Mouse (Mus musculus) right cerebral cortex, postnatal 36 days (tissue): ENCODE measurements at regions not wholly inside any gene's neighbourhood (a gene's known extent, or its start where the extent isn't known, plus 50 kb on each side); places are given as distances from the start of the nearest gene placed in this dataset.

Experiments used
- DNase-seq, 2 experiments: peaks; one replicate each; pipeline ENCODE4 v3.0.0; 2022; ENCODE audit warnings: low spot score in 2 of 2, mixed read lengths in 1 of 2

DNA sequence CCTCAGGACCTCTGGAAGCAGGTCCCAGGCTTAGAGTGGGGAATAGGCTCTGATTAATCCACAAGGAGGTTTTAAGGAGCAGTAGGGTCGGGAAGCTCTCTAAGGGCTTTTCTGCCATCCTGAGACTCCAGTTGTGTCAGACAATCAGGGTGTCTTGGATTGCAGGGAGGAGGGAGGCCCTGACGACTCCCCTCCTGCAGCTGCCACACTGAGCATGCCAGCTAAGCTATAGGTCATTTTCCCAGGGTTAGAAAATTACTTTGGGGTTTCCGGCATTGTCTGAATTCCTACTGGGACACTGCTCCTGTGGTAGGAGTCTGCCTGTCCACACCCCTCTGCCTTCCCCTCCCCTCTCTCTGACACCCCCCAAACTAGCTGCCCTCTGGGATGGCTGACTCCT lies 120.8 kb downstream of the Pja1 start:
- no peak for DNase-seq

DNA sequence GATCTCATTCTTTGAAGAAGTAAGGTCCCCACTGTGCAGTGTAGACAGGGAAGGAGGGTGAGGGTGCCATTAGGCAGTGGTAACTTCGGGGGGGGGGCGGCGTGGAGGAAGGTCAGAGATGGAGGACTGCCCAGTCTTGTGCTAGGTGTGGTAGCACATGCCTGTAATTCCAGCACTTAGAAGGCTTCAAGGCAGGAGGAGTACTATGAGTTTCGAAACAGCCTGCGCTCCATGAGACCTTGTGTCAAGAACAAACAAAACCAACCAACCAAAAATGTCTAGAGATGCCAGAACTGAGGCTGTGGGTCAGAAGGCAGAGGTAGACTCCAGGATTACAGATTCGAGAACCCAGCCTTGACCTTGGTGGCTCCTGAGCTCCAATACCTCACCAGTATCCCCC lies 130.8 kb downstream of the Pja1 start:
- DNase-seq = no peak

DNA sequence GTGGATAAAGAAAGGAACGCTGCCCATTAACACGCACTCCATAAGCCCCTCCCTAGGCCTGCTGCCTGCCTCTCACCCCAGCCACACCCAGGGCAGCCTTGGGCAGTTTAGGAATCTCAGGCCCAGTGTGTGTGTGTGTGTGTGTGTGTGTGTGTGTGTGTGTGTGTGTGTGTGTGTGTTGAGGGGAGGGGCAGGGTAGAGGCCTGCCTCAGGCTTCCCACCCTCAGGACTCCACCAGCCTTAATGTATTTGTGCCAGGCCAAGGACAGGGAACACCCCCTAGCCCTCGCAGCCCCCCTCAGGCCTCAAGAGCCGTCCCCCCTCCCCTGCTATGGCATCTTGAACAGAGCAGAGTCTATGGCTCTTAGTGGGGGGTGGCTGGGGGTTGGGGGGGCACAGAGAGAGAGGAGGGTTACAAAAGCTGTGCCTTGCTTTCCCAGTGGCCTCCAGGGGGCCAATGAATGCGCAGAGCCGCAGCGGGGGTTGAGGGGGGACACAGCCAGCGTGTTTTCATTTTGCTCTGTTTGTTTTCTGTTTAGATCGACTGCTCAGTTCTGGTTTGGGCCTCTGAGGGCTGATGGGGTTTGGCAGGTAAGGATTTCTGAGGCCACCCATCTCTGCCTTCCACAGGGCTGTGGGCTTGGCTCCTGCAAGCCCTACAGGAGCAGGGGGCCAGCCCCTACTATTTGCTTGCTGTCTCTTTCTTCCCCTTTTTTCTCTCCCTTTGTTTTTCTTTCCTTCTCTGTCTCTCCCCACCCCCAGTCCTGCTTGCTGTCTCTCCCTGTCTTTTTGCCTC lies 131.8 kb downstream of the Pja1 start:
- no peak for DNase-seq

DNA sequence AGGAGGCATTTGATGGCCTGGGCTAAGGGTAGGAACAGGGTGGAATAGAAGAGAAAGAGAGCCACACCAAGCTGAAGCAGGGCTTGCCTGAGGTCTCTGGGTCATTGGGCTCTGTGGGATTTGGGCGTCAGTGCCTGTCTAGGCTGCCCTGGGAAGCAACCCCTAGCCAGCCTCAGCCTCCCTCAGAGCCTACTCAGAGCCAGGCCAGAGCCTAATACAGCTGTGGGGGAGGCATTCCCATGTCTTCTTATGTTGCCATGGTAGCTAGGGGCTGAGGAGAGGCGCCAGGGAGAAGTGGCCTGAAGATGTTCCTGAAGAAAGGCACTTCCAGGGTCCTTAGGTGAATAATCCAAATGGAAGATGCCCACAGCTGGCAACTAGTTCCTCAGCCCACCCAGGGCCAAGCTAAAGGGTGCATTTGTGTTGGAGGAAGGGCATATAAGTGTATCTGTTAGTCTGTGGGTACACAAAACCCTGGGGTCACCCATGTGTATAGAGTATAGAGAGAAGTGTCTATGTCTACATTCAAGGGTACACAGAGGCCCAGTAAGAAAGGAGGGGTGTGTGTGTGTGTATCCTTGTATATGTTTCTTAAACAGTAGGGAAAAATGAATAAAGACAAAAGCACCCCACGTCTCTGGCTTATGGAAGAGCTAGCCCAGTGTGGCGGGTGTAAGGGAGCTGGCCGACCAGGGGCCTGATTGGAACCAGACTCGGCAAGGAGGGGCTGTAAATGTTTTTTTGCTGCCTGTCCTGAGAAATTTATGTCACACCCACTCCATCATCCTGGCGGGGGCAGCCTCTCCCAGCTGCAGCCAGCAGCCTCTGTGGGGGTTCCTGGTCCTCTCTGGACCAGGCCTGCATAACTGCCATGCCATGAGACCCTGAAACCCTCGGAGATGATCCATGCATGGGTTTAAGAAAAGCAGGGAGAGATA lies 134.2 kb downstream of the Pja1 start:
- no peak for DNase-seq

DNA sequence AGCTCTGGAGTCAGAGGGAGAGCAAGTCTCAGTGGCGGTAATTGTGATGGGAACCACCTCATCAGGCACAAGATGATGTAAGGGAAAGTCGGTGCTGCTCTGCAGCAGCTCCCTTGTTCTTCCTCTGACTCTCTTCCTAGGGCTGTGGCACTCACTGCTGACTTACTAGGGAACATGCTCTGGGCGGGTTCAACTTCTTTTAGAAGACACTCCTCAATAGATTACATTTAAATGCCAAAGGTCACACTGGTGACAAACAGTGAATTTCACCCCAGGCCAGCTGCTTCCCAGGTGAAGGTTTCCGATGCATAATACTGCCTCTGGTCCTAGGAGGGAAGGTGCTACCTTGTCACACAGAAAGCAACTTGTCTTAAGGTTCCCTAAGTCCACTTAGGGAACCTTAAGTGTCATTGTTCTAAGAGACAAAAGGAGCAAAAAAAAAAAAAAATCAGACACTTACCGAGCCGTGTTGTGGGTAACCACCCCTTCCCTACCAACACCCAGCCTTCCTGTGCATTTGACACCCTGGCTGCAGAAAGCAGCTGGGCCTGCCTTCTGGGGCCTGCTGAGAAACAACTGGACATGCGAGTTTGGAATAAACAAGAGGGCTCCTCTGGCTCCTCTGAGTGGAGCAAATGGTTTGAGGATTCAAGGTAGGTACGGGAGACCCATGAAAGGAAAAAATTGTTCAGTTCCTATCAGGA lies 135.0 kb downstream of the Pja1 start:
- DNase-seq = no peak

DNA sequence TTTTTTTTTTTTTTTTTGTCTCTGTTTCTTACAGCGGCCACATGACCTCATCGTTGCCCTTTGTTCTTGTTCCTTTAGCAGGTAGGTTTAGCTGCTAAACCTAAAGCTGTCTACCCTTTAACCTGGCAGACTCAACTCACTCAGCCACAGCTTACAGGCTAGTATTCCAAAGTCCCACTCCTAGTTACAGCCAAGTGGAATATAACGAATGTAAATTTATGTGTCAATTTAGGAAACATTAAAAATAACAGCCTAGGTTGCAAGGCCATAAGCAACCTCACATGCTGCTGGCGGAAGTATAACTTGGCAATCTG lies 138.7 kb downstream of the Pja1 start:
- DNase-seq = no peak

DNA sequence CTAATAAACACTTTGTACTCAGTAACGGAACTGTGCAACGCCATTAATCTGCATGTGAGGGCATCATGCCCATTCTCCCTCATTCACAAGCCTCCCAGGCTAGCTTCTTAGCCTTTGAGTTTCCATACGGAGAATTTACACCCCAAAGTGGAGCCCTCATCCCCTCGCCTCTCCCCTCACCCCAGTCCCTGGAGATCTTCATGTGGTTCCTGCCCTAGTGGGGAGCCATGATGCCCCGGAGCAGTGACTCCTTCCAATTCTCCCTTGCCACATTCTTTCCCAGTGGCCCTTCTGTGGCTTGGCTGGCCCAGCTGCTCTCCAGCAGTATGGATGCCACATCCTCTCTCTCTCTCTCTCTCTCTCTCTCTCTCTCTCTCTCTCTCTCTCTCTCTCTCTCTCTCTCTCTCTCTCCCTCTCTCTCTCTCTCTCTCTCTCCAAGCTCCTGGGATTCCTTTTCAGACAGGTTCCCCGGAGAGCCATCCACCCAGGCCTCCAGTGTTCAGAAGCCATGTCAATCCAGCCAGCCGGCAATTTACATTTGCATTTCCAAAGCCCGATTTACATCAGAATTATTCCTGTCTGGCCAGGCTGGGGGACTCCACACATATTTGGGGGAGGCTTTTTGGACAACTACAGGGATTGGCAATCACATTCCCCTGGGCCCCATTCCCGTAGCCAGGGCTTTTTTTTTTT lies 139.2 kb downstream of the Pja1 start:
- DNase-seq = no peak

DNA sequence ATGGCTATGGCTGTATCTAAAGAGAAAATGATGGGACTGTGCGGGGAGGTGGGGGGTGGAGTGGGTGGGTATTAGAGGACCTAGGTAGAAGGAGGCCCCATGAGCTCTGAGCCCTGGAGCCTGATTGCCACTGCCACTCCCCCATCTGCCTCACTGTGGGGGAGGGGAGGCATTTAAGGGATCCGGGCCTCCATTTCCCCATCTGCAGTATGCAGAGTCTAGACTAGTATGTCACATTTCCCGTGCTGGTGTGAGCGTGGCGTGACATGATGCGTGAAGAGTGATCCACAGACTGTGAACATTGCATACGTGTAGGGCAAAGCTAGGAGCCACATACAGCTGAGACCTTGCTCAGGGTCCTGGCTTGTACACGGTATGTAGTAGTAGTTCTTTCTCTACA lies 140.7 kb downstream of the Pja1 start:
- no peak for DNase-seq

DNA sequence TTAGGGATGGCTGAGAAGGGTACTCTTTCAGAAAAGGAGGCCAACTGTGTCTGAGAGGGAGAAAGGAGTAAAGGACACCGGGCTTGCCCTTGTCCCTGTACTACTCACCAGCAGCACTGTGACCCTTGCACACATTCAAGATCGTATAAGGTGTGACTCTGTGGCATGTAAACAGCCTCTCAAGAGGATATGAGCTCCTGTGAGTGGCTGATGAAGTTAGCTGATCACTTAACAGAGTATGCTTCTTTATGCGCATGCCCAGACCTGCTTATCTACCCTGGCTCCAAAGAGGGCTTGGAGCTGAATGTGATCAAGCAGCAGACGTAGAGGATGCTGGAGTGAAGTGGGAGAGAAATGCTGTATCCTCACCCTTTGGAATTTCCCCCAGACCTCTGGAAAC lies 142.5 kb downstream of the Pja1 start:
- DNase-seq = no peak

DNA sequence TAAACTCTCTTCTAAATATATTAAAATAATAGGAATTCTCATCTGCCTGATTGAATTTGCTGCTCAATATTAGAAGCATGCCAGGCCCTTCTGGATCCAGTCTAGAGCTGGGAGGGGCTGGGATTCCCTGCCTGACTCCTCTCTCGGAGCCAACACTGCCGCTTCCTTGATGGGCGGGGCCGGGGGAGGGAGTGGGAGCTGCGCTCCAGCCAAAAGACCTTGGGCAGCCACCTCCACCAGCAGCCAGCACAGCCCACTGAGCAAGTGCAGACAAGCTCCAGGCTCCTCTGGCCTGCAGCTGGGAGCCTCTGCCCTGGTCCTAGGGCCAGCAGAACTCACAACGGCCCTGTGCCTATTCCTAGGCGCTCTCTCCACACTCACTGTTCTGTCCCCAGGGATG lies 144.9 kb downstream of the Pja1 start:
- no peak for DNase-seq

DNA sequence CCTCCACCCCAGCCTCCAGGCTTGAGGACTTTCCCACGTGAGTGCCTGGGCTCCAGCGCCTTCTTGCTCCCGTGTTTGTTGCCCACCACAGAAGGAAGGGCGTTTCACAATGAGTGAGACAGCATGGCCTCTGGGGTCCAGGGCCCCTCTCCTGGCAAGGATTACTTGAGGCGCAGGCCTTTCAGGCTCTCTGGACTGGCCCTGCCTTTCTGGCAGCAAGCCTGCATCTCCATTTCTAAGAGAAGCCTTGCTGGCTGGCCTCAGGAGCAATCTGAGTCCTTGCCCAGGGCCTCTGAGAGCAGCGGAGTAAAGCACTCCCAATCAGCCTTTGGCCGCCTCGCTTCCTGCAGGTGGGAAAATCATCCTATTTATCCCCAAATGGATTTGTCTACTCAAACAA lies 145.6 kb downstream of the Pja1 start:
- no peak for DNase-seq

DNA sequence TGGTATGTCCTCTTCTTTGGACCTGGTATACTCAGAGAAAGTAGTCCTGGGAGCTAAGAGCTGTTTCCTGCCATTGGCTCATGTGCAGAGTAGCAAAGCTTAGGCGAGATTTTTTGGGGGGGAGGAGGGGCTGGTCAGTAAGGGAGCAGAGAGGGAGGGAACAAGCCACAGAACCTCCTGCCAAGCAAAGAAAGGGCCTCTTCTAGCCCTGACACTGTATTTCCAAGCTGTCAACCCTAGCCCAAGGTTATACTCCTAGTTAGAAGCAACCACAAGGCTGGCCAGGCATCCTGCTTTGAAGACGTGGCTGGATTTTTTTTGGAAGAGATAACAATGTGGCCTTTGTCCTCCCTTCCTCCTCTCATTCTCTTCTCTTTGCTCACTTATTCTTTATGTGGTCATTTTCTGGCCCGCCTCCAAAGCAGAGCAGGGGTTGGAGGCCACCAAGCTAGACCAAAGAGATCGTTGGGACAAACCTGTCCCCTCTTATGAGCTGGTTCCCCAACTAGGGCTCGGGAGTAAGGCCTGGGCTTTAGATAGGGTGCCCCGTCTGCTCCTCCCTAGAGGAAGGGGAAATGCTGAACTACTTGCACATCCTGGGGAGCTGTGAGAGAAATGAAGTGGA lies 146.4 kb downstream of the Pja1 start:
- no peak for DNase-seq

DNA sequence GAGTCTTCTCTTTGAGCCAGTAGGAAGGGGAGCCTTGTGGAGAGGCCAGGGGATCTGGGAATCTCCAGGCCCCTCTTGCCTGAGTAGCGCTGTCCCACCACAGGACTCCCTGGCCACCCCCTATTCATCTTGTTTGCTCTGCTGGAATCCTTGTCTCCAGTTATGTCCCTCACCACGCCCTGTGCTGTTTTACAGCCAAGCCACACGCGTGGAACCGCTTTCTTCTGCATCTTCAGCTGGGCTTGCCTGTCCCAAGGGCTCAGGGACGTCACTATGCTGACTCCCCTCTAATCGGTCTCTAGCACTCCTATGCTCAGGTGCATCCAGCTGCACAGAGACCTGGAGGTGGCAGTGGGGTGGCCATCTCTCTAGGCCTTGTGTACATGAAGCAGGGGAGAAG lies 151.3 kb downstream of the Pja1 start:
- DNase-seq = no peak

DNA sequence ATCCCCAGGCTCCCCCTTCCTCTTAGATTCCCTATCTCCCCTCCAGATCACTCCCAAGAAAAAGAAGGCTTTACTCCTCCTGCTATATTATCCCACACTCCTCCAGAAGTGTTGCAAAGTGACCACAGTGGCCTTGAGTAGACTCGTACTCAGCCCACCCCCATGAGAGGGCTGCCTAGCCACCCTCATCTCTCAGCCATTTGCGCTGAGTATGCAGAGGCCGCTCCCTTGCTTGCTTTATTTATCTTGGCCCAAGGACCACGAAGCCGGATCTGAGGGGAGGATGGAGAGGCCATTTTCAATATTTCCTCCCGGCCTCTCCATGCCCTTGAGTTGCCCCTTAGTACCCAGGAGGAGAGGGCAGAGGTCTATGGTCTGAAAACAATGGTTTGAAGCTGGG lies 151.9 kb downstream of the Pja1 start:
- no peak for DNase-seq

DNA sequence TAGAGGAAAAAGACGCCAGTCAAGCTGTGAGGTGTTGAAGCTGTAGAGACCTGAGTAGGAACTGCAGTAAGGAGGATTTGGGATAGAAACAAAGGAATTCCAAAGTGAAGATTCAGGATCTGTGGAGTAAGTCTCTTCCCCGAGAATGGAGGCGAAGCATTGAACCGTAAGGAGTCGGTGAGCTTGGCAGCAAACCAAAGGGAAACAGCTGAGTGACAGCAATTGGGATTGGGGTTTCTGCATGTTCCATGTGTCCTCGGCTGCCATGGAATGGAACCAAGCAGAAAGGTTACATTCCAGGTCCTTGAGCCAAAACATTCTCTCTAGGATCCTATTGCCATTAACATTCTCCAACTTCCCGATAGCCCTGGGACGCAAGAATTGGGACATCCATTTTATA lies 152.9 kb downstream of the Pja1 start:
- DNase-seq = no peak

DNA sequence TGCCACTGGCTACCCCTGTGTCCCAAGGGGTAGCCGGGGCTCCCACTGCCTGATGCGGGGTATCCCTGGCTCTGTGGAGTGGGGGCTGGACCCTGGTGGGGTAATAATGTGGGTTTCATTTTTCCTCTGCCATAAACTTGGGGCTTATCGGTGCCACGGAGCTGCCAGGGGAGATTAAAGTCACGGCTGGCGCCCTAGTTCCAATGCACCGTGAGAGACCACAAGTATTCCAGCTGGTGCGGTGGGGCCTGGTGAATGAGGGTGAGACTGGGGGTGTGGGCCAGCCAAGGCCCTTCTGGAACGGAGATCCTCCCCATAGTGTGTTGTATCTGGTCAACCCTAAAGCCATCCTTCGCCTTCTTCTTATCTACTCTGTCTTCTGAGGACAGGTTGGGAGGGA lies 153.3 kb downstream of the Pja1 start:
- DNase-seq = no peak

DNA sequence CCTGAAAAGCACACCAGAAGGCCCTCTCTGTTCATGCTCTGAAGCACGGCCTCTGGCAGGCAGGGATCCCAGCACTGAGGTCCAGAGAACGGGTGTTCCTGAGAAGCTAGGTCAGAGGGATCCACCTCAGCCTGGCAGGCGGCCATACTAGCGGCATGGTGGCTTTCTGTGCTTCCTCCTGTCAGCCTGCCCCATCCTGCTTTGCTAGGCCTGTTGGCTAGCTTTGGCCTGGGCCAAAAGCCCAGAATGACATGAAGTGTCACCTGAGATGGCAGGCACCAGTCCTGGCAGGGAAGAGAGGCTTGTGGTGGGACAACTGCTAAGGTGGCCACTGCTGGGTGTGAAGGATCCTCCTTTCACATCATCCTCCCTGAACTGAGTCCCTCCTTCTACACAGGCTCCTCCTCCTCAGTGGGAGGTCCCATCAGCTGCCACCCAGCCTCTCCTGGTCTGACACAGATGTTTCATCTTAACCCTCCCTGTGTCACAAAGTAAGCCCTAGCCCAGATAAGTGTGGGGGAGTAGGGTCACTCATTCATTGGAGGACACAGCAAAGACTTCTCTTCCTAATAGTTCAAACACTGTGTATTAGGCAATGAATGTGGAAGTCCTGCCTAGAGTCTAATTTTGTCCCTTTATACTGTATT lies 154.5 kb downstream of the Pja1 start:
- DNase-seq = no peak

DNA sequence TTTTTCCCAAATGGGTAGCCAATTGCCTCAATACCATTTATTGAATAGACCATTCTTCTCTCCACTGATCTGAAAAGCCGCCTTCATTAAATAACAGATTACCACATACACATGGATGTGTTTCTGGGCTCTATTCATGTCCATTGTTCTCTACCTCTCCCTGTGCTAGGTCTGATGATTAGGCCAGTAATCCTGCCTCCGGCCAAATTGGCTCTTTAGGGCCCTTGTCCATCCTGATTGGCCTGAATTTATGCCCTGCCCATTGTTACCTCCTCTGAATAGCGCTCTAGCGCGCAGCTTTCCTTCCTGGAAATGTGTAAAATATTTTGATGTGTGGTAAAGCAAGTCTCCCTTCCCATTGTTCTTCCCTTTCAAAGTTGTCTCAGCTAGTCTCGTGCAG lies 163.2 kb downstream of the Efnb1 start:
- DNase-seq = no peak

DNA sequence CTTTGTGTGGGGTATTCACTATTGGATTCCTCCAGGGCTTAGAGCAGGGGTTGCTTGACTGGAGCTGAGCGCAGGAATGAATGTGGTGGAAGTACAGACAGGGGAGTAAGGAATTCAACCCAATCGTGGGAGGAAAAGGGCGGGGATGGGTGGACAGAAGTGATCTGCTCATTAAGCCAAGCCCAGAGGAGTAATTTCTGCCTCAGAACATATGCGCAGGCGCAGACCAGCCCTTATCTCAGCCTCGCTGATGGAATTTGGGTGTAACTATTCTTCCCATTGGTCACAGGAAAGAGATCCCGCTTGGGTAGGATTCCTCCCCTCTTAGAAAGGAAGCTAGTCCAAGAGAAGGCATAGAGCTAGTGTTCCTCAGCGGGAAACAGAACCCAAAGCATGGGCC lies 158.8 kb downstream of the Efnb1 start:
- no peak for DNase-seq

DNA sequence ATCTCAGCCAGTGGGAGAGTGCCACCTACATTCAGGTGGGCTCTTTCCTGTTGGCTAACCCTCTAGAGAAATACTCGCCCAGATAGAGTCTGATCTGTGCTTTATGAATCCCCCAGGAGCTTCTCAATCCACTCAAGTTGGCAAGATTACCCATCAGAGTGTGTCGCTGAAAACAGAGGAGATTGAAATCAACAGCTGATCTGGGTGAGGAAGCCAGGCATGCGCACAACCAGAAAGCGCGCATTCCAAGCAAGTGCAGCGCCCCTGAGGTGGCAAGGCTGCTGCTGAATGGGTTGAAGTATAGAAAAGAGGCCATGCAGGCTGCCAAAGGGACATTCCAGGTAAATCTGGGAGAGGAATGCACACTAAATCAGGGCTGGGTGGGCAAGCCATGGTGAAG lies 158.0 kb downstream of the Efnb1 start:
- no peak for DNase-seq

DNA sequence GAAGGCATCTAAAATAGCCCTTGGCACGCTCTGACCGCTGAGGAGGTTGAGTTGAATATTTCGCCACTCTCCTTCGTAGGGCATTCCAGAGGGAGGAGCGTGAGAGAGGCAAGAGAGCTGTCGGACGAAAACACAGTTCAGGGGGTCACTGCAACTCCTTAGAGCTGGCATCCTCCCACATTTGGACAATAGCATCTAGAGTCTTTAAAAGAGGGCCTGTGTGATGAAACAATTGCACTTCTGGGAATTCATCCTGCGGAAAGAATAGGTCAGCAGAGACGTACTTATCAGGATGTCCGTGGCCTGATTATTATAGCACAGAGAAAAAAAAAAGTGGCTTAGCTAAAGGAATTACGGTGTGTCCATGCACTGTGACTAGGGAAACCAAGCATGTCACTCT lies 156.8 kb downstream of the Efnb1 start:
- no peak for DNase-seq
